Comparison of ENCODE assay signal across 10 mouse cellular contexts in the genomic region with DNA sequence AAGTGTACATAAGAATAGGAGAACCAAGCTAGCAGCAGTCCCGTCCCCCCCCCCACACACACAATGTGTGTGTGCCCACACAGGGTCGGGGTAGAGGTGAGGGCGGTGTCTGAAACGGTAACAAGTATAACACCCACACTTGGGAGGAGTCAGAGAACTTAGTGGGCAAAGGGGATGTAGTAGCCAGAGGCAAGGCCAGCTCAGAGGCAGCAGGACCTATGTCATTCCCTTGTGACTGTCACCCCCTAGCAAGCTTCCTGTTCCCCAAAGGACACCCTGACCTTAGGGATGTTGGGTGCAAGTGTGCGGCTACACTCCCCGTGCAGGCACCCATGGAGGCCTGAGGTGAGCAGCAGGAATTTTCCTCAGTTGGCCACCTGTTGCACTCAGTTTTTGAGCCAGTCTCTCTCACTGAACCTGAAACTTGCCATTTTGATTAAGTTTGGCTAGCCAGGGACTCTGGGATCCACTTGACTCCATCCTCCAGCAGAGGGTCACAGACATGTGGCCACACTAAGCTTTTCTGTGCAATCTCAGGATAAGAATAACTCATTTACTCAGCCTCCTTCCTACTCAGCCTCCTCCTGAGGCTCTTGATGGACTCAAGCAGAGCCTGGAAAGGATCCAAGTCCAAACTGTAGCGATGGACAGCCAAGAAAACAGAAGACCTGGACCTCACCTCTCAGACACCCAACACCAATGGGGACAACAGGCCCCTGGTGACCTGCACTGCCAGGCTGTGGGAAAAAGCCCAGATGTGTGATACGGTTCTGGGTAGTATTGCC. TPM values are rescaled to one million over a fixed set of nuclear protein-coding genes. Genes with fewer than 3 reads are reported as not detected.
DNase-seq lines count a peak whose midpoint lies in the region; ATAC-seq and TF ChIP-seq lines count a peak whose summit lies in the region.
"Had no signal": no experiment of that assay in that cellular context is flagged by ENCODE, and none has a peak within 500 bp of the region (broad histone marks: within the 10 kb centered on the region; RNA-seq: fewer than 3 reads in every experiment).

No protein-coding gene starts in this region.

- H3K4me1 ChIP-seq in heart, postnatal 0 days (ENCODE audit: control insufficient read depth, insufficient read depth) = peaks cover 11% of the 10 kb centered on the region
- H3K4me1 ChIP-seq in intestine, embryonic 16.5 days (ENCODE audit: control insufficient read depth, insufficient read depth, low read length) = peaks cover 33% of the 10 kb centered on the region

- H3K9ac ChIP-seq in heart, postnatal 0 days (replicated peaks; ENCODE audit: low read depth, low read length) = no peak overlapping the region
- H3K9ac ChIP-seq in intestine, embryonic 16.5 days (ENCODE audit: low read depth, low read length) = peak overlapping the region; percentile 88

- H3K27ac ChIP-seq in heart, postnatal 0 days (ENCODE audit: low read depth) = no peak overlapping the region
- H3K27ac ChIP-seq in intestine, embryonic 16.5 days (ENCODE audit: low read length) = peak overlapping the region; percentile 94

- 74% methylated on average over 8 of the region's 8 CpGs for WGBS in heart, postnatal 0 days
- WGBS in intestine, embryonic 16.5 days = 72% methylated on average over 8 of the region's 8 CpGs

- ATAC-seq in heart, postnatal 0 days (ENCODE audit: insufficient read depth, low read depth) = no peak
- no peak for ATAC-seq in intestine, embryonic 16.5 days

- peaks cover 36% of the 10 kb centered on the region for H3K36me3 ChIP-seq in heart, postnatal 0 days (replicated peaks; ENCODE audit: control insufficient read depth, insufficient read depth, low read length)
- H3K36me3 ChIP-seq in intestine, embryonic 16.5 days (ENCODE audit: control insufficient read depth, insufficient read depth, low read length) = peaks cover 12% of the 10 kb centered on the region; the same call in 1 of the 2 replicates

- no peaks in the 10 kb centered on the region for H3K27me3 ChIP-seq in heart, postnatal 0 days (ENCODE audit: control insufficient read depth, insufficient read depth, low read length)
- no peaks in the 10 kb centered on the region for H3K27me3 ChIP-seq in intestine, embryonic 16.5 days (replicated peaks; ENCODE audit: control insufficient read depth, insufficient read depth, low read length)
- H3K27me3 ChIP-seq: Patski had no signal

- 0 out of 2 replicates have a peak overlapping the region, but pooled peaks have one; percentile 66 for H3K4me3 ChIP-seq in heart, postnatal 0 days (ENCODE audit: low read depth, low read length)
- peak overlapping the region; percentile 90; the same call in 1 of the 2 replicates for H3K4me3 ChIP-seq in intestine, embryonic 16.5 days (ENCODE audit: low read length)

- no peak for TF ChIP-seq CTCF in heart, postnatal 0 days (IDR thresholded peaks at IDR 0.05; ENCODE audit: low read depth)

- no peak overlapping the region for H3K4me2 ChIP-seq in heart, postnatal 0 days (ENCODE audit: low read depth, low read length)
- H3K4me2 ChIP-seq in intestine, embryonic 16.5 days (ENCODE audit: low read depth, low read length) = peak overlapping the region; percentile 85

- H3K9me3 ChIP-seq in heart, postnatal 0 days (replicated peaks; ENCODE audit: control insufficient read depth, low read length) = no peaks in the 10 kb centered on the region
- no peaks in the 10 kb centered on the region for H3K9me3 ChIP-seq in intestine, embryonic 16.5 days (ENCODE audit: control insufficient read depth, low read length)

- TF ChIP-seq EP300 in heart, postnatal 0 days (IDR thresholded peaks at IDR 0.05; ENCODE audit: low read depth) = no peak

- DNase-seq in layer of hippocampus, adult 9-11 months = peak; percentile 60
- no peak for DNase-seq in layer of hippocampus, adult 11-12 months (ENCODE audit: low spot score)
- no peak for DNase-seq in heart, postnatal 0 days (ENCODE audit: low spot score)
- DNase-seq in lung, postnatal 36 days = peak; percentile 65
- no peak for DNase-seq in cerebellum, adult 8-10 months
- DNase-seq in thymus, postnatal 4 days = no peak
- DNase-seq: right cerebral cortex, postnatal 14 days had no signal

RNA-seq across cellular contexts. Expression of a gene that starts 1.1 kb away (rescaled TPM):
- total RNA-seq in heart, postnatal 0 days (2014; rRNA removed; ENCODE audit: low replicate concordance) = 32.1 and 44.9 TPM in 2 replicates
- polyA plus RNA-seq in heart, postnatal 0 days (2015; fragmentation: Nextera tagmentation; extraction: Ambion mirVana) = 12.8 and 14.1 TPM in 2 replicates
- polyA plus RNA-seq in intestine, embryonic 16.5 days (2015; fragmentation: Nextera tagmentation; extraction: Ambion mirVana) = 73.3 and 84.5 TPM in 2 replicates

RNA-seq across cellular contexts. Expression of a gene that starts 4.5 kb away (rescaled TPM):
- 506 and 520 TPM in 2 replicates for total RNA-seq in heart, postnatal 0 days (2014; rRNA removed; ENCODE audit: low replicate concordance)
- polyA plus RNA-seq in heart, postnatal 0 days (2015; fragmentation: Nextera tagmentation; extraction: Ambion mirVana) = 681 and 696 TPM in 2 replicates
- polyA plus RNA-seq in intestine, embryonic 16.5 days (2015; fragmentation: Nextera tagmentation; extraction: Ambion mirVana) = 412 and 424 TPM in 2 replicates

RNA-seq across cellular contexts. Expression of a gene that starts 21.5 kb away (rescaled TPM):
- 1.9 and 2.1 TPM in 2 replicates for total RNA-seq in heart, postnatal 0 days (2014; rRNA removed; ENCODE audit: low replicate concordance)
- polyA plus RNA-seq in heart, postnatal 0 days (2015; fragmentation: Nextera tagmentation; extraction: Ambion mirVana) = 3.1 and 3.2 TPM in 2 replicates
- 4.2 TPM in 2 replicates for polyA plus RNA-seq in intestine, embryonic 16.5 days (2015; fragmentation: Nextera tagmentation; extraction: Ambion mirVana)
- polyA plus RNA-seq: erythroblast, embryonic 14.5 days had no signal

RNA-seq across cellular contexts. Expression of a gene that starts 26.9 kb away (rescaled TPM):
- total RNA-seq in heart, postnatal 0 days (2014; rRNA removed; ENCODE audit: low replicate concordance) = 11.9 and 29.6 TPM in 2 replicates
- polyA plus RNA-seq in heart, postnatal 0 days (2015; fragmentation: Nextera tagmentation; extraction: Ambion mirVana) = 15.5 and 18.1 TPM in 2 replicates
- 27.0 and 29.8 TPM in 2 replicates for polyA plus RNA-seq in intestine, embryonic 16.5 days (2015; fragmentation: Nextera tagmentation; extraction: Ambion mirVana)
- polyA plus RNA-seq: Patski had no signal

RNA-seq across cellular contexts. Expression of a gene that starts 50.4 kb away (rescaled TPM):
- not detected in 2 replicates for total RNA-seq in heart, postnatal 0 days (2014; rRNA removed; ENCODE audit: low replicate concordance)
- 0.22 and 0.29 TPM in 2 replicates for polyA plus RNA-seq in heart, postnatal 0 days (2015; fragmentation: Nextera tagmentation; extraction: Ambion mirVana)
- polyA plus RNA-seq in intestine, embryonic 16.5 days (2015; fragmentation: Nextera tagmentation; extraction: Ambion mirVana) = not detected in 2 replicates
- polyA plus RNA-seq: erythroblast, embryonic 14.5 days had no signal

Comparison
In these comparisons a context has a peak if more than half of its experiments do, and no peak if none do; other contexts are left out.
1. DNase-seq: peak in layer of hippocampus, adult 9-11 months (single experiment) and lung, postnatal 36 days (single experiment); none in layer of hippocampus, adult 11-12 months (single experiment), heart, postnatal 0 days (single experiment), cerebellum, adult 8-10 months (single experiment) and thymus, postnatal 4 days (single experiment).